Comparison of ENCODE assay signal across 8 mouse cellular contexts in the genomic region with DNA sequence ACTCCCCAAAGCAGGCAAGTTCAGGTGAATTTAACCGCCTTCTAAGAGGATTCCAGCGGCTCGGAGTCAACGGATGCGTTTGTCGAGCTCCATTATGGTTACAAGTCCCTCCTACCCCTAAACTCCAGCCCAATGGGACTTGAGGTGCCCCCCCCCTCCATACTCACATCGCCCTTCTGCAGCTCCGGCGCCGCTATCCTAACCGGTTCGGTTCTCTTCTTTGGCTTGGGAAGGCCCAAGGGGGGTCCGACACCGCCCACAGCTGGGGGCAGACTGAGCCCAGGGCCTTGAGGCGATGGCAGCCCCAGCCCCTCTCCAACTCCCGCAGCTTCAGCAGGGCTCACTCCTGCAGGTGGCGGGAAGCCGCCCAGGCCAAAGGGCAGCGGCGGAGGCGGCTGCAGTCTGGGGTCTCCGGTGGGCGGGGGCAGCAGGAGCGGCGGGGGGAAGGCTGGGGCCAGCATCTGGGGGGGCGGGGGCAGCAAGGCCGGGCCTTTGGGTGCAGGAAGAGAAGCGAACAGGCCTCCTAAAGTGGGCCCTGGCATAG. TPM values are rescaled to one million over a fixed set of nuclear protein-coding genes. Genes with fewer than 3 reads are reported as not detected.
DNase-seq lines count a peak whose midpoint lies in the region; ATAC-seq and TF ChIP-seq lines count a peak whose summit lies in the region.

No protein-coding gene starts in this region.

- peak overlapping the region; percentile 86 for H3K27ac ChIP-seq in forebrain, postnatal 0 days (ENCODE audit: low read depth, low read length)
- H3K27ac ChIP-seq in intestine, embryonic 14.5 days (ENCODE audit: low read depth): peak overlapping the region; percentile 80
- H3K27ac ChIP-seq in limb, embryonic 13.5 days: peak overlapping the region; percentile 90
- H3K27ac ChIP-seq in midbrain, postnatal 0 days (ENCODE audit: low read depth, low read length): peak overlapping the region; percentile 85
- H3K27ac ChIP-seq in stomach, postnatal 0 days (replicated peaks): peak overlapping the region; percentile 89

- H3K9ac ChIP-seq in forebrain, postnatal 0 days: peak overlapping the region; percentile 86
- peak overlapping the region; percentile 92 for H3K9ac ChIP-seq in intestine, embryonic 14.5 days (ENCODE audit: low read length)
- peak overlapping the region; percentile 97 for H3K9ac ChIP-seq in limb, embryonic 13.5 days
- H3K9ac ChIP-seq in midbrain, postnatal 0 days (replicated peaks; ENCODE audit: low read length, poor library complexity, severe bottlenecking): peak overlapping the region; percentile 96
- peak overlapping the region; percentile 93 for H3K9ac ChIP-seq in stomach, postnatal 0 days (ENCODE audit: low read length)

- H3K9me3 ChIP-seq in megakaryocyte, embryonic 14.5 days: 0 out of 2 replicates have a peak, but pooled peaks cover 5% of the 10 kb centered on the region
- 0 out of 2 replicates have a peak, but pooled peaks cover 4% of the 10 kb centered on the region for H3K9me3 ChIP-seq in forebrain, postnatal 0 days (ENCODE audit: low read length)
- H3K9me3 ChIP-seq in intestine, embryonic 14.5 days (ENCODE audit: control insufficient read depth, low read length): no peaks in the 10 kb centered on the region
- H3K9me3 ChIP-seq in limb, embryonic 13.5 days: no peaks in the 10 kb centered on the region
- H3K9me3 ChIP-seq in midbrain, postnatal 0 days (ENCODE audit: low read length): no peaks in the 10 kb centered on the region
- H3K9me3 ChIP-seq in stomach, postnatal 0 days (ENCODE audit: control insufficient read depth, low read length): no peaks in the 10 kb centered on the region

- H3K36me3 ChIP-seq in megakaryocyte, embryonic 14.5 days (replicated peaks; ENCODE audit: low read length): peaks cover 31% of the 10 kb centered on the region
- H3K36me3 ChIP-seq in forebrain, postnatal 0 days (ENCODE audit: insufficient read depth): 0 out of 2 replicates have a peak, but pooled peaks cover 1% of the 10 kb centered on the region
- H3K36me3 ChIP-seq in intestine, embryonic 14.5 days (ENCODE audit: control insufficient read depth, insufficient read depth, low read length): peaks cover 20% of the 10 kb centered on the region
- peaks cover 19% of the 10 kb centered on the region for H3K36me3 ChIP-seq in limb, embryonic 13.5 days
- H3K36me3 ChIP-seq in midbrain, postnatal 0 days (ENCODE audit: insufficient read depth, low read length): peaks cover 2% of the 10 kb centered on the region; the same call in 1 of the 2 replicates
- H3K36me3 ChIP-seq in stomach, postnatal 0 days (ENCODE audit: control insufficient read depth, insufficient read depth, low read length): 0 out of 2 replicates have a peak, but pooled peaks cover 5% of the 10 kb centered on the region

- WGBS in forebrain, postnatal 0 days: 1% methylated on average over 24 of the region's 28 CpGs
- WGBS in intestine, embryonic 14.5 days: under 1% methylated on average over 26 of the region's 28 CpGs
- WGBS in limb, embryonic 13.5 days: under 1% methylated on average over 26 of the region's 28 CpGs
- under 1% methylated on average over 24 of the region's 28 CpGs for WGBS in midbrain, postnatal 0 days
- under 1% methylated on average over 23 of the region's 28 CpGs for WGBS in stomach, postnatal 0 days

- no peaks in the 10 kb centered on the region for H3K27me3 ChIP-seq in megakaryocyte, embryonic 14.5 days (replicated peaks)
- no peaks in the 10 kb centered on the region for H3K27me3 ChIP-seq in forebrain, postnatal 0 days (ENCODE audit: insufficient read depth, low read length)
- no peaks in the 10 kb centered on the region for H3K27me3 ChIP-seq in intestine, embryonic 14.5 days (replicated peaks; ENCODE audit: control insufficient read depth, insufficient read depth, low read length)
- no peaks in the 10 kb centered on the region for H3K27me3 ChIP-seq in limb, embryonic 13.5 days
- H3K27me3 ChIP-seq in midbrain, postnatal 0 days (ENCODE audit: insufficient read depth, low read length): no peaks in the 10 kb centered on the region
- H3K27me3 ChIP-seq in stomach, postnatal 0 days (ENCODE audit: control insufficient read depth, insufficient read depth, low read length): no peaks in the 10 kb centered on the region

- H3K4me1 ChIP-seq in megakaryocyte, embryonic 14.5 days: peaks cover 37% of the 10 kb centered on the region
- peaks cover 15% of the 10 kb centered on the region for H3K4me1 ChIP-seq in forebrain, postnatal 0 days (ENCODE audit: insufficient read depth)
- peaks cover 14% of the 10 kb centered on the region; the same call in 1 of the 2 replicates for H3K4me1 ChIP-seq in intestine, embryonic 14.5 days (replicated peaks; ENCODE audit: control insufficient read depth, insufficient read depth, low read length)
- H3K4me1 ChIP-seq in limb, embryonic 13.5 days: peaks cover 18% of the 10 kb centered on the region
- H3K4me1 ChIP-seq in midbrain, postnatal 0 days (ENCODE audit: insufficient read depth, low read length): peaks cover 13% of the 10 kb centered on the region
- H3K4me1 ChIP-seq in stomach, postnatal 0 days (replicated peaks; ENCODE audit: control insufficient read depth, insufficient read depth): peaks cover 5% of the 10 kb centered on the region

- no peak for TF ChIP-seq CTCF in forebrain, postnatal 0 days (IDR thresholded peaks at IDR 0.05; ENCODE audit: low read depth)
- no peak for TF ChIP-seq CTCF in midbrain, postnatal 0 days (IDR thresholded peaks at IDR 0.05)
- 0 out of 2 replicates have a peak, but pooled peaks have one; percentile 5 for TF ChIP-seq CTCF in stomach, postnatal 0 days (IDR thresholded peaks at IDR 0.05; ENCODE audit: low read depth)

- H3K4me2 ChIP-seq in forebrain, postnatal 0 days (ENCODE audit: low read depth): peak overlapping the region; percentile 88
- H3K4me2 ChIP-seq in intestine, embryonic 14.5 days (ENCODE audit: low read length): peak overlapping the region; percentile 87
- H3K4me2 ChIP-seq in limb, embryonic 13.5 days (replicated peaks): peak overlapping the region; percentile 96
- peak overlapping the region; percentile 91 for H3K4me2 ChIP-seq in midbrain, postnatal 0 days (ENCODE audit: low read depth, low read length, poor library complexity, severe bottlenecking)
- H3K4me2 ChIP-seq in stomach, postnatal 0 days (replicated peaks; ENCODE audit: low read depth): peak overlapping the region; percentile 75

- TF ChIP-seq EP300 in stomach, postnatal 0 days (optimal IDR thresholded peaks at IDR 0.05): no peak

- peak overlapping the region; percentile 97 for H3K4me3 ChIP-seq in megakaryocyte, embryonic 14.5 days (replicated peaks)
- peak overlapping the region; percentile 96 for H3K4me3 ChIP-seq in forebrain, postnatal 0 days (ENCODE audit: low read depth, low read length)
- H3K4me3 ChIP-seq in intestine, embryonic 14.5 days (ENCODE audit: low read depth, low read length): peak overlapping the region; percentile 91
- peak overlapping the region; percentile 100 for H3K4me3 ChIP-seq in limb, embryonic 13.5 days
- H3K4me3 ChIP-seq in midbrain, postnatal 0 days (ENCODE audit: low read depth, low read length): peak overlapping the region; percentile 98
- H3K4me3 ChIP-seq in stomach, postnatal 0 days (ENCODE audit: low read depth, low read length): peak overlapping the region; percentile 90

- no peak for ATAC-seq in megakaryocyte, adult 5-6 weeks (ENCODE audit: poor library complexity, severe bottlenecking)
- no peak for ATAC-seq in forebrain, postnatal 0 days
- peak; percentile 2; the same call in 1 of the 2 replicates for ATAC-seq in intestine, embryonic 14.5 days (replicated peaks; ENCODE audit: low FRiP score, low TSS enrichment, low read depth)
- no peak for ATAC-seq in limb, embryonic 13.5 days (ENCODE audit: low FRiP score, low read depth)
- peak; percentile 24; the same call in 1 of the 2 replicates for ATAC-seq in midbrain, postnatal 0 days (ENCODE audit: low FRiP score)
- ATAC-seq in stomach, postnatal 0 days (ENCODE audit: low FRiP score, low TSS enrichment): peak; percentile 26

- peak; percentile 61 for DNase-seq in cerebellum, adult 8-10 months
- peak; percentile 51 for DNase-seq in forebrain, postnatal 0 days
- DNase-seq in intestine, embryonic 14.5 days (ENCODE audit: low spot score): peak; percentile 82
- peak; percentile 50 for DNase-seq in midbrain, postnatal 0 days (ENCODE audit: low spot score)
- DNase-seq in stomach, postnatal 0 days (ENCODE audit: low spot score): peak; percentile 55

RNA-seq across cellular contexts. Expression of gene Prcc, which starts 0.6 kb away (rescaled TPM):
- polyA plus RNA-seq in megakaryocyte, embryonic 14.5 days (2012; ENCODE audit: insufficient read depth, low replicate concordance): 62.4 and 99.1 TPM in 2 replicates
- total RNA-seq in megakaryocyte, adult 5-6 weeks (2015): 16.8 and 18.9 TPM in 2 replicates
- 18.5 and 22.2 TPM in 2 replicates for total RNA-seq in megakaryocyte, adult 5-6 weeks (2017)
- total RNA-seq in forebrain, postnatal 0 days (2014; rRNA removed): 74.2 and 77.1 TPM in 2 replicates
- polyA plus RNA-seq in forebrain, postnatal 0 days (2015; fragmentation: Nextera tagmentation; extraction: Ambion mirVana): 20.6 and 23.0 TPM in 2 replicates
- 14.3 and 14.7 TPM in 2 replicates for polyA plus RNA-seq in intestine, embryonic 14.5 days (2014; fragmentation: Nextera tagmentation; extraction: Ambion mirVana)
- 17.1 and 18.7 TPM in 2 replicates for polyA plus RNA-seq in limb, embryonic 13.5 days (2015; fragmentation: Nextera tagmentation; extraction: Ambion mirVana)
- 92.6 and 94.8 TPM in 2 replicates for total RNA-seq in midbrain, postnatal 0 days (2014; rRNA removed)
- polyA plus RNA-seq in midbrain, postnatal 0 days (2015; fragmentation: Nextera tagmentation; extraction: Ambion mirVana): 21.1 and 24.3 TPM in 2 replicates
- polyA plus RNA-seq in stomach, postnatal 0 days (2015; fragmentation: Nextera tagmentation; extraction: Ambion mirVana): 7.1 and 8.0 TPM in 2 replicates

RNA-seq across cellular contexts. Expression of gene Hdgf, which starts 21.3 kb away (rescaled TPM):
- 140 and 1,011 TPM in 2 replicates for polyA plus RNA-seq in megakaryocyte, embryonic 14.5 days (2012; ENCODE audit: insufficient read depth, low replicate concordance)
- 131 and 154 TPM in 2 replicates for total RNA-seq in megakaryocyte, adult 5-6 weeks (2015)
- 217 and 229 TPM in 2 replicates for total RNA-seq in megakaryocyte, adult 5-6 weeks (2017)
- 116 and 121 TPM in 2 replicates for total RNA-seq in forebrain, postnatal 0 days (2014; rRNA removed)
- 147 and 160 TPM in 2 replicates for polyA plus RNA-seq in forebrain, postnatal 0 days (2015; fragmentation: Nextera tagmentation; extraction: Ambion mirVana)
- polyA plus RNA-seq in intestine, embryonic 14.5 days (2014; fragmentation: Nextera tagmentation; extraction: Ambion mirVana): 167 and 246 TPM in 2 replicates
- polyA plus RNA-seq in limb, embryonic 13.5 days (2015; fragmentation: Nextera tagmentation; extraction: Ambion mirVana): 205 and 221 TPM in 2 replicates
- total RNA-seq in midbrain, postnatal 0 days (2014; rRNA removed): 86.5 and 89.7 TPM in 2 replicates
- 135 and 139 TPM in 2 replicates for polyA plus RNA-seq in midbrain, postnatal 0 days (2015; fragmentation: Nextera tagmentation; extraction: Ambion mirVana)
- polyA plus RNA-seq in stomach, postnatal 0 days (2015; fragmentation: Nextera tagmentation; extraction: Ambion mirVana): 165 and 168 TPM in 2 replicates

RNA-seq across cellular contexts. Expression of gene Mrpl24, which starts 34.5 kb away (rescaled TPM):
- polyA plus RNA-seq in megakaryocyte, embryonic 14.5 days (2012; ENCODE audit: insufficient read depth, low replicate concordance): 3.1 and 14.1 TPM in 2 replicates
- 134 and 135 TPM in 2 replicates for total RNA-seq in megakaryocyte, adult 5-6 weeks (2015)
- 99.8 and 106 TPM in 2 replicates for total RNA-seq in megakaryocyte, adult 5-6 weeks (2017)
- 47.0 and 68.4 TPM in 2 replicates for total RNA-seq in forebrain, postnatal 0 days (2014; rRNA removed)
- 43.4 and 45.7 TPM in 2 replicates for polyA plus RNA-seq in forebrain, postnatal 0 days (2015; fragmentation: Nextera tagmentation; extraction: Ambion mirVana)
- 73.3 and 74.2 TPM in 2 replicates for polyA plus RNA-seq in intestine, embryonic 14.5 days (2014; fragmentation: Nextera tagmentation; extraction: Ambion mirVana)
- 66.5 and 73.9 TPM in 2 replicates for polyA plus RNA-seq in limb, embryonic 13.5 days (2015; fragmentation: Nextera tagmentation; extraction: Ambion mirVana)
- total RNA-seq in midbrain, postnatal 0 days (2014; rRNA removed): 41.3 and 41.7 TPM in 2 replicates
- polyA plus RNA-seq in midbrain, postnatal 0 days (2015; fragmentation: Nextera tagmentation; extraction: Ambion mirVana): 37.2 and 39.7 TPM in 2 replicates
- 61.4 and 63.4 TPM in 2 replicates for polyA plus RNA-seq in stomach, postnatal 0 days (2015; fragmentation: Nextera tagmentation; extraction: Ambion mirVana)

RNA-seq across cellular contexts. Expression of gene Sh2d2a, which starts 38.2 kb away (rescaled TPM):
- polyA plus RNA-seq in megakaryocyte, embryonic 14.5 days (2012; ENCODE audit: insufficient read depth, low replicate concordance): 0.12 TPM in 1 of 2 replicates, not detected in the other
- total RNA-seq in megakaryocyte, adult 5-6 weeks (2015): 1.9 and 2.7 TPM in 2 replicates
- total RNA-seq in megakaryocyte, adult 5-6 weeks (2017): 0.70 and 1.4 TPM in 2 replicates
- not detected in 2 replicates for total RNA-seq in forebrain, postnatal 0 days (2014; rRNA removed)
- polyA plus RNA-seq in forebrain, postnatal 0 days (2015; fragmentation: Nextera tagmentation; extraction: Ambion mirVana): not detected in 2 replicates
- 0.16 and 0.28 TPM in 2 replicates for polyA plus RNA-seq in intestine, embryonic 14.5 days (2014; fragmentation: Nextera tagmentation; extraction: Ambion mirVana)
- not detected in 2 replicates for polyA plus RNA-seq in limb, embryonic 13.5 days (2015; fragmentation: Nextera tagmentation; extraction: Ambion mirVana)
- not detected in 2 replicates for total RNA-seq in midbrain, postnatal 0 days (2014; rRNA removed)
- not detected in 2 replicates for polyA plus RNA-seq in midbrain, postnatal 0 days (2015; fragmentation: Nextera tagmentation; extraction: Ambion mirVana)
- 0.08 and 0.11 TPM in 2 replicates for polyA plus RNA-seq in stomach, postnatal 0 days (2015; fragmentation: Nextera tagmentation; extraction: Ambion mirVana)

RNA-seq across cellular contexts. Expression of gene Isg20l2, which starts 45.3 kb away (rescaled TPM):
- 2.9 and 3.6 TPM in 2 replicates for polyA plus RNA-seq in megakaryocyte, embryonic 14.5 days (2012; ENCODE audit: insufficient read depth, low replicate concordance)
- total RNA-seq in megakaryocyte, adult 5-6 weeks (2015): 27.5 and 28.8 TPM in 2 replicates
- total RNA-seq in megakaryocyte, adult 5-6 weeks (2017): 25.0 and 26.3 TPM in 2 replicates
- 29.1 and 31.9 TPM in 2 replicates for total RNA-seq in forebrain, postnatal 0 days (2014; rRNA removed)
- polyA plus RNA-seq in forebrain, postnatal 0 days (2015; fragmentation: Nextera tagmentation; extraction: Ambion mirVana): 16.1 and 19.3 TPM in 2 replicates
- polyA plus RNA-seq in intestine, embryonic 14.5 days (2014; fragmentation: Nextera tagmentation; extraction: Ambion mirVana): 32.8 and 35.9 TPM in 2 replicates
- 65.5 and 66.7 TPM in 2 replicates for polyA plus RNA-seq in limb, embryonic 13.5 days (2015; fragmentation: Nextera tagmentation; extraction: Ambion mirVana)
- total RNA-seq in midbrain, postnatal 0 days (2014; rRNA removed): 20.5 and 21.0 TPM in 2 replicates
- 13.6 and 14.7 TPM in 2 replicates for polyA plus RNA-seq in midbrain, postnatal 0 days (2015; fragmentation: Nextera tagmentation; extraction: Ambion mirVana)
- polyA plus RNA-seq in stomach, postnatal 0 days (2015; fragmentation: Nextera tagmentation; extraction: Ambion mirVana): 20.2 and 21.5 TPM in 2 replicates

Comparison
In these comparisons a context has a peak if more than half of its experiments do, and no peak if none do; other contexts are left out.
1. ATAC-seq: peak in intestine, embryonic 14.5 days (single experiment), midbrain, postnatal 0 days (single experiment) and stomach, postnatal 0 days (single experiment); none in megakaryocyte, adult 5-6 weeks (single experiment), forebrain, postnatal 0 days (single experiment) and limb, embryonic 13.5 days (single experiment).
2. Peak in every context shown above with its lines, with median percentiles within 50 percentile points of each other: H3K4me3 ChIP-seq, DNase-seq, H3K27ac ChIP-seq, H3K4me2 ChIP-seq and H3K9ac ChIP-seq.